Mouse (Mus musculus): ENCODE measurements at regions not wholly inside any gene's neighbourhood (a gene's known extent, or its start where the extent isn't known, plus 50 kb on each side); places are given as distances from the start of the nearest gene placed in this dataset.

GRCm38 (mm10) chr2:117548273-117548672 lies 205.5 kb upstream of the Rasgrp1 start:
- no peak for DNase-seq

- DNase-seq: no peak
These were observed 213.5 kb upstream of the Rasgrp1 start for GRCm38 (mm10) chr2:117556301-117556700.

- DNase-seq: no peak
These were observed 228.2 kb upstream of the Rasgrp1 start for GRCm38 (mm10) chr2:117570987-117571386.

DNA sequence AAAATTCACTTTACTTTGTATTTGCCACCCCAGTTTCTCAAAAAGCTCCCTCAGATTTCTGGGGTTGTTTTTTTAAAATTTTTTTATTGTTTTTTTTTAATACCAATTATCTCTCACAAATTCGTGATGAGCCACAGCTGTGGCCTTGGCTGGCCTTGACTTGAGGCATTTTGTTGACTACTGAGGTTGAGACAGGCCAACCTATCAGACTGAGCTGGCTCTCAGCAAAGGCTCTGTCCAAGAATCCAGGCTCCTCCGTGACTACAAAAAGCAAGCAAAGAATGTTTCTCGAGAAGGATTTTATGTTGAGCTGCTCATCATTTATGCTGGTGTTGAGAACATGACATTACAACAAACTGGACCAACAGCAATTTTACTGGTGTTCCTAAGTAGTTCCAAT lies 244.6 kb upstream of the Rasgrp1 start:
- DNase-seq: no peak

DNA sequence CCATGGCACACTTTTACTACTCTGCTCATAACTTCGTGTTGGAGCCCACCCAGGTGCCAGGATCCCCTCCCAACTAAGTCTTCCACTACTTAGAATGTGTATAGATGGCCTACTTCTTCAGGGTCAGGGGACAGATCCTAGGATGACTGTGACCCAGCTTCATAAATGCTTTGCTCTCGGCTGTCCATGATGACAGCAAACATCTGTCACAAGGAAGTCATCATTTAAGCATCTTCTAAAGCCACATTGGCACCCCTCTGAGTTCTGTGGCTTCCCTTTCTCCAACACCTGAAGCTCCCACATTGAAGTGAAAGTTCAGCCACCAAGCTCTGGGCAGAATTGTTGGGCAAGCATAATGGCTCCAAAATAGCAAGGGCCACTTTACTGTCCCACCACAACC lies 252.2 kb upstream of the Rasgrp1 start:
- DNase-seq: no peak

- no peak for DNase-seq
These were observed 254.8 kb upstream of the Rasgrp1 start for GRCm38 (mm10) chr2:117597573-117597972.

DNA sequence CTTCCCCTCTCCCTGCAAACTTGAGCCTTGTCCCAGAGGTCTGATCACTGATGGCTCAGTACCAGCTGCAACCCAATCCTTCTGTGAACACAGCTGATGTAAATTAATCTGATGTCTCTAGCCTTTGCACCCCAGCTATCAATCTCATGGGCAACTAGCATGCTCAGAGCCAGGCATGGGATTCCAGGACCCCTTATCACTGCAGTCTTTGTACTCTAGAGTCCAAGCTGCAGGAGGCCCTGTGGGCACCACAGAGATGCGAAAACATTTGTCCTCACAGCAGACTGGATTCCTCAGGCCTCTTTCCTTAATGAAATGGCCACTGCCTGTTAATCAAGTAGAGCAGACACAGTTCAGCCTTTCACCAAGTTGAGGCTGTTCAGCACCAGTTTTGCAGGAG lies 272.0 kb upstream of the Rasgrp1 start:
- no peak for DNase-seq

DNA sequence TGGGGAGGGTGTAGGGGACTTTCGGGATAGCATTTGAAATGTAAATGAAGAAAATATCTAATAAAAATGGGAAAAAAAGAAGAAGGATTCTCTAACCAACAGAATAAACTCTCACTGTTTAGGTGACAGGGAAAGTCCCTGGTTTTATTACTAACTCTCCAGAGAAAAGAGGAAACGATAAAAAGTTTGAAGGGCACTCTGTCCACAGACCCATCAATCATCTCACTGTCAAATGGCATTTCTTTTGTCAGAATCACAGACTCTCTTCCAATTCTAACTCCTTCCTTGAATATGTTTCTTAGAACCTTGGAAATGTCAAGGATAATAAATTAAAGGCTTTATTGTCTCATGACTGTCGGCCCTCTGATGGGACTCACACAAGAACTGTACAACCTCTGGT lies 275.3 kb upstream of the Rasgrp1 start:
- DNase-seq: no peak

DNA sequence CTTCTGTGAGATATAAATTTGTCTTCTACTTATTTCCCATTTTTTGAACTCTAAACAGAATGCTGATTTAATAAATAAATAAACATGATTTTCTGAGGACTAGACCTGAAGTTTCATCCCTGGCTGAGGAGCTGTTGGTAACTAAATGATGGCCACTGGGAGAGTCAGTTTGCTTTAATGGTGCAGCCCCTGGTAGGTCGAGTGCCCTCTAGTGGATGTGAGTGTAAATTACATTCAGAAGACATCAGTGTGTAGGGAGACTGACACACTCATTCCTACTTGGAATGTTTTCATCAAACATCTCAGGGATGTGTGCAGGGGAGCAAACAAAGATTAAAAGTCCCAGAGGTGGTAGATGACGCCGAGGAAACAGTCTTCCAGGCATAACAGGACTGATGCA lies 281.2 kb upstream of the Rasgrp1 start:
- DNase-seq: no peak

DNA sequence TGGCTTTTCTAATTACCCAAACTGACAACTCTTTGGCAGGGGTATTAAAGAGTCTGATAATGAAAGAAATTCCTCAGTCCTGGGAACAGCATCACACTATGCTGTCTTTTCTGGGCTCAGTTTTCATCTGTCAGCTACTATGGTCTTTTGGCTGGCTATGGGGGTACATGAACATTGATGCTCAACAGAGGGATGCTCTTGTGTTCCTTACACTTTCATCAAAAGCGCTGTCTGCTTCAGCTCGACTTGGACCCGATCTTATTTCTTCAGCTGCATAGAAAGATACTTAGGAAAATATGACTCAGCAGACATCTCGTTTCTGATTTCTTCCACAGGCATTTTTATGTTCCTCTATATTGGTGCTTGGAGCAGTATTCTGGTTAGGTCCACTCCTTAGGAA lies 292.1 kb upstream of the Rasgrp1 start:
- no peak for DNase-seq

GRCm38 (mm10) chr2:117637397-117637796 lies 294.6 kb upstream of the Rasgrp1 start:
- DNase-seq: no peak

DNA sequence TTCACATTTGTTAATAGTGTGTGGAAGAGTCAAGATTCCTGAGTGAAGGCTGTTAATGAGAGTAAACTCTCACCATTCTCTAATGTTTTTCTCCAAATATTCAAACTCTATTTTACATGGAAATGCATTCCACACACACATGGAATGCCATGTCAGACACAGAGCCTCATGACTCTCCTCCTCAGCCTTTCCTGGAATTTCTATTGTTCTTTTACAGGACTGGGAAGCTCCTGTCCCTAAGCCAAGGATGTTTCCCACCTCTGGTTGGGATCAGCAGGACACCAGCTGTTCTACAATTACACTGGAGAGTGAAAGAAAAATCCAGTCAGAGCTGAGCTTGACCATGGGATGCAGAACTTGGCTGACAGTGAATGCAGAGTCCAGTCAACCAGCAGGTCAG lies 309.3 kb upstream of the Rasgrp1 start:
- no peak for DNase-seq

GRCm38 (mm10) chr2:117652647-117653046 lies 309.8 kb upstream of the Rasgrp1 start:
- DNase-seq: no peak

GRCm38 (mm10) chr2:117656546-117657175 lies 313.9 kb upstream of the Rasgrp1 start:
- no peak for DNase-seq

- DNase-seq: no peak
These were observed 317.6 kb upstream of the Rasgrp1 start for GRCm38 (mm10) chr2:117660217-117660924.

DNA sequence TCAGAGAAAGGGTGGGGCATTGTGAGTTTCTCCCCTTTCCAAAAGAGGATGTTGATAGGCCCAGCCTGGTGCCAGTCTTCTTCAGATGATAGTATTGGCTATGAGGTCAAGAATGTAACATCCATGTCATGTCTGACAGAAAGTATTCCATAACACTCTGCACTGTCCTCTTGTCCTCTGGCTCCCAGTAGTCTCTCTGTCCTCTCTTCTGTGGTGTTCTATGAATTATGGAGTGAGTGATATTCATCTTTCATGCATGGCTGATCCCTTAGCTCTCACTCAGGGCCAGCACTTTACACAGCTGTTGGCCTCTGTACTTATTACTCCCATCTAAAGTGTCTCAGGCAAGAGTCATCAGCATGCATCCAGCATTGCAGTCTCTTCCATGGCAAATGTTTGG lies 319.9 kb upstream of the Rasgrp1 start:
- DNase-seq: no peak

DNA sequence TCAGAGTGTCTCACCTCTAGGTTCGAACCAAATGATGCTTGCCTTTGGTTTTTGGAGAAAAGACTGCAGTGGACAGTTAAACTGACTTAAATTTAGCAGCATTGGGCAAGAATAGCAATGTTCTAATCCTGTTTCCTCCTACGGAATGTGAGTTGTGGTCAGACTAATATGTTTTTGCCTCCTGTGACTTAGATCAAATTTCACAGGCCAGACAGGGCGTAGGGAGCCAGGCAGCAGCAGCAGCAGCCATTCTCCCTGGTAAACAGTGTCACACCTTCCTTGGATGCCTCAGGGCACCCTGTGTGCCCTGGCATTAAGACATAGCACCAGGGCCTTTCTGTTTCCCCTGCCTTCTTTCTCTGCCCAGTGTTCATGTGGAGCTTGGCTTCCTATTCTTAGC lies 323.7 kb upstream of the Rasgrp1 start:
- no peak for DNase-seq

DNA sequence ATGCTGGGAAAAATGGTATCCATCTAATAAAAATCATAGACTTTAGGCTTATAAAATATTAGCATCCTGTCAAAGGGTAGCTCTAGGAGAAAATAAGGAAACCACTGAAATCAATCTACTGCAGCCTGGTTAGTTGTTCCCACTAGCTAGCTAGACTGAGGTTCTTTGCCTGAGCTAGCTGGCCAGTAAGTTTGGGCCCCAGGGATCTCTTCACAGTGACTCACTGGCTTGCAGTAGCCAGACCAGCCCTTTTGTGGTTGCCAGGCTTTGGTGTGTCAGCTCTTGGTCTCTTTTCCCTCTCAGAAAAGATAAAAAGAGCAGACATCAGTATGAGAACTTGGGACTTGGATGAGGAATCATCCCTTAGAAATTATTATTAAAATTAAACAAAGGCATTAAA lies 325.3 kb upstream of the Rasgrp1 start:
- DNase-seq: no peak

DNA sequence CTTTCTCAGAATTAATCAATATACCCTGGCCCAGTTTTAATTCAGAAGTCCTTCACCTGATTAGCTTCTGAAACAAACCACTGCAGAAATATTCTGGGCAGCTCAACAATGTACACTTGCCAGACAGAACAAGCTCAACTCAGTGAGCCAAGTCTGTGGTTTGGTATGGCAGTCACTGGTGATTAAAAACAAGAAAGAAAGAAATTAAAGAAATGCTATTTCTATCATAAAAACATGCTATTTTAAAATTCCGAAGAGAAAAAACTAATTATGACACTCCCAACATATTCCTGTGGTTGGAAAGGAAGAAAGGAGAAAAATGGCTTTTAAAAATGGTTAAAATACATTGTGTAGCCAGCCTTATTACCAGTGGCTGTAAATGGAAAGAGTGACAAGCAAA lies 332.1 kb upstream of the Rasgrp1 start:
- DNase-seq: no peak

- no peak for DNase-seq
These were observed 335.8 kb upstream of the Rasgrp1 start for GRCm38 (mm10) chr2:117678650-117679049.

DNA sequence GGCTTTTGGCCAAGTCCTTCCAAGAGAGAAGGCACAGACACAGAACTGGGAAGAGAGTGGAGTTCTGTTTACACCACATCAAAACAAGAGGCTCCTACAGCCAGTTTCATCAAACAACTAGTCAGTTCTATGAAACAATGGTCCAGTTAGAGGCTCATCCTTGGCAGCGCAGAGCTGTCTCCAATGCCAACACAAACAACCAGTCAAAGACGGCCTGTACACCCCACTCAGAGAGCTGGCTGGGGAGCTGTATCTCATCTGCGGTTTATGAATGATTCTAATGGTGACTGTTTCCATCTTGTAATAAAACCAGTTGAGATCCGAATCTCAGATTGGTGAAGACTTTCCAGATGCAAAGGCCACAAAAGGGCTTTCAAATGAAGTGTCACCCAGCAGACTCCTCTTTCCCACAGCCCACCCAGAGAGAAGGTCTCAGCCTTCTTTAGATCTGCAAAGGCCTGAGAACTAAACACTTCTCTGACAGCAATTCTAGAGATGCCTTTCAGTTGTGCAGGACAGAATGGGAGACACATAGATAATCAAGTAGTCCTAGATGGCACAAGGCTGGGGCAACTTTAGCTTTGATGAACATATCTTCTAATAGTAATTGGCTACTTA lies 343.1 kb upstream of the Rasgrp1 start:
- no peak for DNase-seq

DNA sequence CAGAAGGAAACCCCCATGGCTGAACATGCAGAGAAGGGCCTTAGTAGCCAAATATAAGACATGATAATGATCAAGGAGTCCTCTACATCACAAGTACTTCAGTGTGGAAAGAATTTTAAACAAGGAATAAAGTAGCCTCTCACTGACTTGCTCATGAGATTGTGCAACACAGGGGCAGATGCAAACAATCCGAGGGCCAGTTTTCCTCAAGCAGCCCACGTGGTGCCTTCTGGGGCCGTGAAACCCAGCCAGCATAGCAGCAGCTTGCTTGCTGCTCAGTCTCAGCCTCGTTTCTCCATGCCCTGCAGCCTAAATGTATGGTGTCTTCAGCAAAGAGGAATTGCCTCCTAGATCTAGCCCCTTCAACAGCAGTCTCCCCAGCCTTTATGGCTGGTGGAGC lies 350.7 kb upstream of the Rasgrp1 start:
- no peak for DNase-seq

- no peak for DNase-seq
These were observed 367.5 kb upstream of the Rasgrp1 start for GRCm38 (mm10) chr2:117710173-117710813.

GRCm38 (mm10) chr2:117724066-117724465 lies 381.3 kb upstream of the Rasgrp1 start:
- DNase-seq: no peak

Measured in right cerebral cortex, postnatal 25 days (tissue).